Mouse (Mus musculus): ENCODE measurements at regions not wholly inside any gene's neighbourhood (a gene's known extent, or its start where the extent isn't known, plus 50 kb on each side); places are given as distances from the start of the nearest gene placed in this dataset.
A peak's percentile ranks its signal among the peaks of the same experiment; 100 is the strongest.
"Not testable (repeated sequence)": the region's sequence is repeated elsewhere in the genome, so short reads cannot be mapped to it uniquely, and the experiment has no call there.

DNA sequence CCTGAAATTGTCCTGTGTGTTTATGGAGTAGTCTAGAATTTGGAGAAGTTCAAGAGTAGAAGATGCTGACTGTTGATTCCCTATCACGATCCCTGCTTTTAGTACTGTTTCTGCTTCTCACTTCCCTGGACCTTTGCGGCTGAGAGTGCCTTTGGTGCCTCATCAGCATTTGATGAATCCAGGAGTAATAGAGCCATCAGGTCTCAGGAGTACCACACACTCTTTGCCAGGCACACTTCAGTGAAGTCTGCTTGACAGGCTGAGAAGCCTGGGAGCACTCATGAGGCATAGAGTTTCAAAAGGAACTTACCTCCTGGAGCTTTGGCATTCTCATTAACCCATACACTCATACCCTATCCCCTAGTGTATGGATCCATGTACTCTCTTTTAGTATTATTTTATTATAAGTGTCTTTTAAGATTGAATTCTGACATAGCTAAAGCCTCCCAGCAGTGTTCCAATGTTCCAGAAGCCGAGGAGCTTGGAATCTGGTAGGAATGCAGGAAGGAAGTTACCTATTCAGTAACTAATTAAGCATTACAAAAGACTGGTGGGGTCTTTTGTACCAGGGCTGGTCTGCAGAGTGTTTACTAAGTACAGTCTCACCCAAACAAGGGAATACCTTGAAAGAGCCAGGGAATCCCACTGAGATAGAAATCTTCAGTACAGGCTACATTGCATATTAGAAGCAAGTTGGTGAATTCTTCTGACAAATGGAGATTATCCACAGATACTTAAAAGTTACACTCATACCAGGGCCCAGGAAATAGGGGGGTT lies 139.7 kb downstream of the Tex13c3 start:
- not testable (repeated sequence) for ATAC-seq

DNA sequence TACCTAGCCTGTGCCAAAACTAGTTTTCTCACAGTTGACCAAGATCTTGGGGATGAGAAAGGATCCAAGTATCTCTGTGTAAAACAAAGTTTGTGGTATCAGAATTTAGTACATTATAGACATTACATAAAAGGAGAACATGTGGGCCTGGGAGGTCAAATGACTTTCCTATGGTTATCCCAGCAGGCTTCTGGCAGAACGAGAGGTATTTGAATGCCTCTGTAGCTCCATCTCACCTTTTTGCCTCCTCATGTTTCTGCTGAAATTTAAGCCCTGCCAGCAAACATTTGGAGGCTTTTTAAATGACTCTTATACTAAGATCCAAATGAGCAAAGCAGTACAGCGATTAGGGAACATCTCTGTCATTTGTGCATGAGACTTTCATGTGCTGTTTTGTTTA lies 167.8 kb downstream of the Tex13c3 start:
- ATAC-seq = no peak

DNA sequence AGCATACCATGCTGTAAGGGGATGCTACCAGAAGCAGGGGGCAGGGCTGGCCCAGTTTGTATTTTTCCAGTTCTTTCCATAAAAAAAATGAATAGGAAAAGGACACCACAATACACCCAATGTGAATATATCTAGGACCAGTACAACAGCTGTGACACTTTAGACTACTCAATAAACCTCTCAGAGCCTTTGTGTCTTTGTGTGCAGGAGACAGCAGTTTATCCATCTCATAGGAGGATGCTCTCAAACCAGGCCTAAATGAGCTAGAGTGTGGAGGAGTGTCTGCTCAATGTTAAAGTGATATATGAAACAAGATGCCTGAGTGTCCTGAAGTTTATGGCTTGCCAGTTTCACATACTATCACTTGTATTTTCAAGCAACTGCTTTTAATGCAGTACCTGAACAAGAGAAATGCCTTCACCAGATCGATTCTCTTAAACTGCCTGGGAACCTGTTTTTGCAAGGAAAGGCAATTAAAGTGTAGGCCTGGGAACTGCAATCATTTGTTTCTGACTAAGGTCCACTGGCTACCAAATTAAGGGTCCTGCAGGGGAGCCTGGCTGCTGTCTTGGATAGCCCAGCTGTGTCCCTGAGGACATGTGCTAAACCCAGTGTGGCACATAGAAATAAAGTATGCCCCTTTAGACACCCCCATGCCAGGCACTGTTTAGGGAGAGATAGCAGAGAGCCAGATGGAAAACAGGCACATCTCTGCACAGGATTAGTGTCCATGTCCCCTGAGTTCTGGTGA lies 169.1 kb downstream of the Tex13c3 start:
- no peak for ATAC-seq

DNA sequence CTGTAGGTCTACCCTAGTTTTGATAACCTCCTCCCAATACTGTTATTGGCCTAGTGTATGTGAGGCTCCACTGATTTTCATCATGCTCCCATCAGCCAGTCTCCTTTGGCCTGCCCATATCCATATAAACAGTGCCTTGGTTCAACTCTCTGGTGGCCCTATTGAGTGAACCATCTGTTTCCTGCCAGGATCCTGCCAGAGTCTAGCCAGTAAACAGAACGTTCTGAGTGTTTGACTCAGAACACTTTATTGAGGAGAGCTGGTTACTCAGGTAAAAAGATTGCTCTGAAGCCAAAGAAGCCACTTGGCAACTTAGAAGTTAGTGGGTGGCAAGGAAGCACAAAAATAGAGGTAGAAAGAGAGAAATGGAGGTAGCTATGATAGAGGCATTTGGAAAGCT lies 169.7 kb downstream of the Tex13c3 start:
- ATAC-seq = no peak

DNA sequence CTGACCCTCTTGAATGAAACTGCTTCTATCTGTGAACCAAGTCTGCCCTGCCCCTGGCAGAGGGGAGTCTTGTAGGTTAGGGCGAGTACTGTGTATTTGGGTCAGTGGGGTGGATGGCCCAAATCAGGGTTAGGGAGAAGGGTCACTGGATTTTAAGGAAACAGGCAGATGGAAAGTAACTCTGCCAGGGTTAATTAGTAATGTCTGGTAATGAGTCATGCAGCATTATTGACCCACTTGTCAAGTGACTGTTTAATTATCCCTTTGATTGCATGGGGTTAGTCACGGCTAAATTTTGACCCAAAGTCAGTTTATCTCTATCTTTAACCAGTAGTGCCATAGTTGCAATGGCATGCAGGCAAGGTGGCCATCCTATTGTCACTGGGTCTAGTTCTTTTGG lies 192.9 kb downstream of the Tex13c3 start:
- no peak for ATAC-seq

DNA sequence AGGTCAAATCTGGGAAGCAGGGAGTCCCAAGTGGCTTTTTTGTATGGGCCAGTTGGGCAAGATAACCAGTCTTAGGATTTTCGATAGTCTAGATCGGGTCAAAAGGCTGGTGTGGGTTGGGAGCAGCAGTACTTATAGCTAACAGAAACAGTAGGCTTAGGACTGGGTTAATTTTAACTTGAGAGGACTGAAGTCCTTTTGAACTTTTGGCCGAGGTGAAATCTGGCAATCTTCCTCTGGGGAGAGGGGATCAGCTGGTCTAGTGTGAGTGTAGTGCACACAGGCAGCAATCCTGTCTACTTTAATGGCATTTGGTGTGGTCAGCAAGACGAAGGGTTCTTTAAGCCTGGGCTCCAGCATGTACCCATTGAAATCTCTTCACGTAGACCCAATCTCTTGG lies 194.7 kb downstream of the Tex13c3 start:
- ATAC-seq = no peak

DNA sequence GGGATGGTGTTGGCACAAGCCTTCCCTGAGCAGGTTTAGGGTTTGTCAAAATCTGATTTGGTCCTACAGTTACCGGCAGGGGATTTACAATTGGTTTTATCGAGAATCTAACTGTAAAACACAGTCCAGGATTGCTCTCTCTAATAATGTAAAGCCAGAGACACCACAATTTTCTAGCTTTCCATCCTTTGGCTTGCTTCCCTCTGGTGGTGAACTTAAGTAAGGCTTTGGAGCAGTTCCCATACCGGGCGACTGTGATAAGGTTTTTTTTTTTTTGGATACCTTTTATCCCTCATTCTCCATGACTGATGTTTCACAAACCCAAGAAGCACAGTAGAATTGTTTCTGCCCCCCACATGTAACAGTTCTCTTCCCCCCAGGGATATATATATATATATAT lies 195.3 kb downstream of the Tex13c3 start:
- no peak for ATAC-seq

DNA sequence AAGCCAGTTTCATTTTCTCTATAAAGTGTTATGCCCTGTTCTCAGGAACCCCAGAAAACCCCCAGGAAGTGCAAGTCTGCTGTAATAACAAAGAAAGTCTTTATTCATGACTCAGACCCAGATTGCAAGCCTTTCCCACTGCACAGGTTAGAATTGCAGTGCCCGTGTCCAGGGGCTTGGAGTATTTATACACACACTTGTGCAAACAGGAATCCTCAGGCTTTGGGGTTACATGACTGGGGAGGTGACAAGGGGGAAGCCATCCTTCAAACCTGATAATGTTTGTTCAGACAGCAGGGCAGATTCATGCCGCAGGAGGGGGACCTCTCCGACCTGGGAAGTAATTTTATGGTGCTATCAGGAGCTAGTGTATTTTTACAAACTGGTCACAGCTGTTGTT lies 198.0 kb downstream of the Tex13c3 start:
- peak; percentile 28 for ATAC-seq

DNA sequence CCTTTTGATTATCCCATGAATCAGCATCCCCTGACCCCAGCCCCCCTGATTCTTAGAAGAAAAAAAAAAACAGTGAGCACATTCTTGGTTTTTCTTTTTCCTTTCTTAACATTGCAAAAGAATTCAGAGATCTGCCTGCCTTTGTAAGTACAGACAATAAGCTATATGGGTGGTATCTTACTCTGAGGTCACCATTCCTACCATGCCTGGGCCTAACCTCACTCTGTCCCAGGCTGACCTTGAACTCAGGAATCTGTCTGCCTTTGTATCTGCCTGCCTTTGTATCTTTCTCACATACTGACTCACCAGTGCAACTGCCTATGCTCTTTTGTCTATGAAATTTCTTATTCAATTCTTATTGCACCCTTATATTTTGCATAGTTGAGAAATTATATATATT lies 216.9 kb downstream of the Tex13c3 start:
- no peak for ATAC-seq

DNA sequence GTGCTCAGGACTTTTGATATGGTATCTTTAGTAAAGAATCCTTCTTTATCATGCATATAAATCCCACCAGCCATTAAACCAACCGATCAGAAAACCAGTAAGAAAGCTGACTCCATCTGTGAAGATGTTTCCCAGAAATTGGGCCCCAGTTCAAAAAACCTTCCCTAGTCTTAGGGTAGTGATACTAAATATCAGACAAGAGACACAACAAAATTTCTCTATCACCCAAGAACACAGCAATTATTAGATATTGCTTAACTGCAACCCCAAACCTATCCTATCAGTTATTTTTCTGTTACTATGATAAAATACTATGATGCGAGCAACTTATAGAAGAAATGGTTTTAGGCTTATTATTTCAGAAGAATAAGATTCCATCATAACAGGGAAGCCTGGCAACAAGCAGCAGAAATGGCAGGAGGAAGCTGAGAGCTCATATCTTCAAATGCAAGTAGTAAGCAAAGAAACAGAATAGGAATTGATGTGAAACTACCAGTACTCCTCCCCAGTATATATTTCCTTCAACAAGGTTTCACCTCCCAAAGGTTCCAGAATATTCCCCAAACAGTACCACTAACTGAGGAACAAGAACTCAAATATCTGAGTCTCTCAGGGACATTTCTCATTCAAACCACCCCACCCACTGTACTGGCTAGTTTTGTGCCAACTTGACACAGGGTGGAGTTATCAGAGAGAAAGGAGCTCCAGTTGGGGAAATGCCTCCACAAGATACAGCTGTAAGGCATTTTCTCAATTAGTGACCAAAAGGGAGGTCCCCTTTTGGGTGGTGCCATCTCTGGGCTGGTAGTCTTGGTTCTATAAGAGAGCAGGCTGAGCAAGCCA lies 234.1 kb downstream of the Tex13c3 start:
- no peak for ATAC-seq

DNA sequence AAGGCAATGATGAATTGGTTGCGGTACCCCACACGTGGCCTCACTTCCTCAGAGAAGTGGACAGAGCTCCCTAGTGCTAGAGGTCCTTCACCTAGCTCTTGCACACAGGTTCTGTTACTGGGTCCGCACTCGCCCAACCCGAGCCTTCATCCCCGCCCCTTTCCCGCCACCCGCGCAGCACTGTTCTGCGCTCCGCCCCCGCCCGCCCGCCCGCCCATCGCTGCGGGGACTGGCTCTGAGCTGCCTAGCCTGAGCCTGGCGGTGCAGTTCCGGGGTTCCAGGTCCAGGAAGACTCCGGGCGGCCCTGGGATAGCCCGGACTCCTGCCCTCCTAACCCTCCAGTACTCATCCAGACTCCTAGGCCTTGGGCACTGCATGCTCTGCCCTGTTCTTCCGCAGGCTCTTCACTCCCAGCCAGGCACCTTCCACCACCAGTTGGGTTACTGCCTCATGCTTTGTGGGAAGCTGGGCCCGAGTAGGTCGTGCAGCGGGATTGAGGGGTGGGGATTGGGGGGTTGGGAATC lies 243.3 kb downstream of the Tex13c3 start:
- ATAC-seq = peak; percentile 43

DNA sequence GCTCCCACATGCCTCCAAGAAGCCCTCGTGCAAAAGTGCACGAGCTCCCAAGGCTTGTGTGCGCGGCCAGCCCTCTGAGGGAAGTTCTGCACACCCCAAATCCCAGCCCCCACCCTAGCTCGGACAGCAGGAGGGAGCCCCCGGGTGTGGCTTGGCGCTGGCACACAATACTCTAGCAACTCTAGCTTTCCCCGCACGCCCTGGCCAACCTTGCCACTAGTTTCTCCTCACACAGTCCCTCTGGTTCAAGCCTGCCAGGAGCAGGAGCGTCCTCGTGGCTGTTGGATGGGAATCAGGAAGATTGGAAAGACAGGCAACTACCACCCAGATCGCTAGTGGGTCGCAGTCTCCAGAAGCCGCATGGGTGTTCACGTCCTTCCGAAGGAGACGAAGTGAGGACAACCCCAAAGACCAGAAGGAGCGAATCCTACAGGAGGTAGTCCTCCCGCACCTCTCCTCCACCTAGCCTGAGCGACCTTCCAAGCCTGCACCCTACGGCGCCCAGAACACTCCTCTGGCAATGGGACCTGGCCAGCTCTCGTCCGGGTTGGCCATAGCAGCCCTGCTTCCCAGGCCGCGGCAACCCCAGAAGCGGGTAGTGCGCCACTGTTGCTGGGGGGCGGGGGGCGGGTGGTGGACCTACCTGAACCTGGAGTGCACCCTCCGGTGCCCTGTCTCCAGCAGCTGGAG lies 243.9 kb downstream of the Tex13c3 start:
- ATAC-seq = peak; percentile 21

DNA sequence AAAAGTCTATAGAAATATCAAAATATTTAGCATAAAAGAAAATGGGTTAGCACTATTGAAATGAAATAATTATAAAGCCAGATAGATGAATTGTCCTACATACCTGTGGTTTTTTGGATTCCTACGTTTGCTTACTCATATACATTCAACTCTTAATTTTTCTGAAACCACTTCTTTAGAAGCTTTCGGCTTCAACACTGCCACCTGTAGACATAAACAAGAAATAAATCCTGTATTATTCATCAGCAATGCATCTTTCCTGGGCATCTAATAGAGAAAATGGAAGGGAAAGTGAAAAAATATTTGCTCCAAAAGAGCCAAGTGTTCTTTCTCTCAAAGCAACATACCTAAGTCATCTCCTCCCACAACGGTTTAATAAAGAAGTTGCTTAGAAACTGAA lies 245.7 kb downstream of the Tex13c3 start:
- ATAC-seq = no peak

DNA sequence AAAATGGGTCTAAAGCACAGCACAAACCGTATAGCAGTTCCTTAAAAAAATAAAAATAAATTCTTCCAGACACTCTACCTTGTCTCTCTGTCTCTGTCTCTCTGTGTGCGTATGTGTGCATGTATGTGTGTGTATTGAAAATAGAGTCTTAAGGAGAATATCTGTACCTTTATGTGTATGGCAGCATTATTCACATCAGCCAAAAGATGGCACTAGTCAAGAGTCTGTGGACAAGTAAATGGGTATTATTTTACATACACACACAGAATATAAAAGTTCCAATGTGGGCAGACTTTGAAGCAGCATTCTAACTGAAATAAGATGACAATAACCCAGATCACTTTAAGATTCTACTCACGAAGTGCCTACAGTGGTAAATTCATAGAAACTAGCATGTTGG lies 249.3 kb downstream of the Tex13c3 start:
- ATAC-seq = no peak

DNA sequence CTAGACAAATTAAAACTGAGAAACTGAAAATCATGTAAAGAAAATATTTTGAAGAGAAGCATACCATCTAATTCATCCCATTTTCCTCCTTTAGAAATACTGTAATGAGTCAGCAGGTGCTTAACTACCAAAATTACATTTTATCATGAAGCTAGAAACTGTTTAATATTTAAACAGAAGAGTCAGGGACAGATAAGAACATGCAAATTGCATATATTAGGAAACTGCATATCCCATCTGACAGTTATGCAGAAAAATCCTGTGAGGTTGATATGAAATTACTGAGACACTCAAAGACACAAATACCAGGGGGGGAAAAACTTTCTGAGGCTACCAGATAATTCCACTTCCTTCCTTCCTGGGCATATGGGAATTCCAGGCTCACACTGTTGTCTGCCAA lies 257.8 kb downstream of the Tex13c3 start:
- no peak for ATAC-seq

DNA sequence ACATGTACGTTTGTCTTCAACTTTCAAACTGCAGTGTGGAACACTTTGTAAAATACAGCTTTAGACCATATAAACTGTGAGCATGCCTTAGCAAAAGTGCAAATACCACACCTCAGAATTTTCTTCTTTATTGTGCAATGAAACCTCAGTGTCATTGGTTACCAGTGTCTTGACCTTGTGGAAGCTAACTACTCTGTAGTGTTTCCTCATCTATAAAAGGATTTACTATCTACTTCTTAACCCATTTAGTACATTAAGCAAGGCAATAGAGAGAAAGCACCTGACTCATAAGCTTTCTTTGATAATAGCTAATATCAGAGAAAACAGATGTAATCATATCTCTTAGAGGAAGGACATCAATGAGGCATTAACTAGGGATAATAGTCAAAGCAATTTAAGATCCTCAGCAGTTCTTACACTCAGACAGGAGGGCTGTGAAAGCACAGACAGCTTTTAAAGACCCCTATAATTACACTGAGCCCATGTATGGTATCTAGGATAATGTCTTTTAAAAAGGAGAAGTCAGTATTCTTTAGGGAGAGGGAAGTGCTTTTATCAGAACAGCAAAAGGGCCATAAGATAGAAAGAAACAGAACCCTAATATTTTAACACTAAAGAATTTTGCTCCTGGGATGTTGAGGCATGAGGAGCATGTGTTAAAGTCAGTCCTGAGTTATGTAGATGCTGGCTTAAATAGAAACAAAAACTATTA lies 260.2 kb downstream of the Tex13c3 start:
- no peak for ATAC-seq

DNA sequence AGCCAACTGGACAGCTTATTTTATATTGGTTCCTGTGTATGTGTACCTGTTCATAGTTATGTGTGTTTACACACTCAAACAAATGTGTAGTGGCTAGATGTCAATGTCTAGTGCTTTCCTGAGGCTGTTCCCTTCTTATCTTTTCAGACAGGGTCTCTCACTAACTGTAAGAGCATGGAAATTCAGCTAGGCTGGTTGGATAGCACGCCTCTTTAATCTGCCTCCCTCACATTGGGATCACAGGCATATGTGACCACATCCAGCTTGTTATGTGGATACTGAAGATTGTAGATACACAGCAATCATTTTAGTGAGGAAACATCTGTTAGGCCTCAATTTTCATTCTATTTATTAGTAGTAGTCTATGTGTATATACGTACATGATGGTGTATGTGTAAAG lies 261.4 kb downstream of the Tex13c3 start:
- no peak for ATAC-seq

DNA sequence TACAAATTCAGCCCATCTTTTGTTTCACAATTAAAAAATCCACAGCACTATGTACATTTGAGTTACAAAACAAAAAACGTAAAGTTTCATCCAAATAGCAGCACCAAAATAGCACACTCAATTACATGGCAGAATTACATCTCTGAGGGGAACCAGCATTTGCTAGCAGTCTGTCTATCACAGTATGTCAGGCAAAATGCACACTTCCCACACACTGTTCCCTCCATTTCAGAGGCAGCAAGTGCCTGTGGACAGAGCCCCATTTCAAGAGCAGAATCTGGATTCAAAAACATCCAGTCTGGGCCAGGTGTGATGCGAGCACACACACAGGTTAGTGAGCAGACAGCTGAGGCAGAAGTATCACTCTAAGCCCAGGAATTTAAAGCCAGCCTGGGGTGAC lies 261.8 kb downstream of the Tex13c3 start:
- ATAC-seq = no peak

DNA sequence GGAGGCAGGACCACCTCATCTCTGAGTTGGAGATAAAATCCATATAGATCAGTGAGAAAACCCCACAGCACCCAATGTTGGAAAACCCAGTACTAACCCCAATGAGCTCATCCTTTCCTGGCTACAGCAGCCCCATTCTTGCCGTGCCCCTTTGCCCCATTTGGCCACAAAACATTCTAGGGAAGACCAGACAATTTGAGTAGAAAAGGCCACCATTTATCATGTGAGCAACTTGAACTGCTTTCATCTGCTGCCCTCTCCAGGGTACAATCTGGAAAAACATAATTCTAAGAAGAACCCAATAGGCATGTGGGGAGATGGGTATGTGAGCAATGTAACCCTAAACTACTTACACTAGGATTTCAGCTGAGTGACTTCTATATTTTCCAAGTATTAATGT lies 274.7 kb downstream of the Tex13c3 start:
- ATAC-seq = no peak

DNA sequence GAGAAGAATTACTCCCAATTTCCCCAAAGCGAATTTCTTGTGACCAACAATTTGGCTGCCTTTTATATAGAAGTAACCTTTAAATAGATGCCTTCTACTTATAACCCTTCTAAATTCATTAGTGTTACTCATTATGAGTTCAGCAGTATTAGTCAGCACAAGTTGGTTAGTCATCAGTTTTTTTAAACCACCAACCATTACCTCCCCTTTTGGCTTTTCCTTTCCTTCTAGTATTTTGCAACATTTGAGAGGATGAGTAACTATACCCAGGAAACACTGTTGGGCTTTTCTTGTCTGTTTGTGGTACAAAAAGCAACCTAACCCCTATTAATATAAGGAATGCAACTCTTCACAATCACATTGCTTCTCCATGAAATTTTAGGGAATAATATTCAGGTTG lies 278.6 kb downstream of the Tex13c3 start:
- no peak for ATAC-seq

DNA sequence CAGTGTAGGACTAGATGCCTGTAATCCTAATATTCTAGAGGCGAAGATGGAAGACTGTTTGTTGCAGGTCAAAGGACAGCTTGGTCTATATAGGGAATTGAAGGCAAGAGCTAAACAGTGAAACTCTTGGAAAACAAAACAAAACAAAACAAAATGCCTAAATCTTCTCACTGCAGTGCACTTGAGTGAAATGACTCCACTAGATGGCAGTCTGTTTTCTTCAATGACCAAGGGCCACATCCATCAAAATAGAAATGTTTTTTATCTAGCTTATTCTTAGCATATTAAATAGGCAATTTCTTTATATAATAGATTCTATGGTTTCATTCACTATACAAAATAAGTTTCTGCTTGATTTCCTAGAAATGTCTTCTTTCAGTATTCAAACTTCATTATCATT lies 279.7 kb downstream of the Tex13c3 start:
- ATAC-seq = no peak

DNA sequence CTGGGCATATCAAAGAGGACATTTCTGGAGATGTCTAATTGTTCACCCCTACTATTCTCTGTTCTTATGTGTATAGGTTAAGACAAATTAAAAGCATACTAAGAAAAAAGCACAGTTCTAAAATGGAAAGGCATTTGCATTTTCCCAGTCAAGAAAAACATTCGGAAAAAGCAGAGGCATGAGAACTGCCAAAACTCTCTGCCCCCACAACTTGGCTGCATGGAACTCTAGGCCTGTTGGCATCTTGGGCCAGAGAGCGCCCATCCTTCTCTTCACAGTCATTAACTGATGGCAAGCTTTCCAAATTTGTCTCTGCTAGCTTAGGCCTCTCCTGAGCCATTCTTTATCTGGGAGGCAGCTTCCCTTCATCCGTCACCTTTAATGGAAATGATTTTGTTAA lies 281.6 kb downstream of the Tex13c3 start:
- no peak for ATAC-seq

Data from inflammation-experienced regulatory T-cells, adult 6 months (primary cell).